Mouse (Mus musculus) MEL (cell line): ENCODE results near the gene Tubd1. TPM values are rescaled to one million over a fixed set of nuclear protein-coding genes. Genes with fewer than 3 reads are reported as not detected.

Source experiments
- DNase-seq: peaks from one replicate; pipeline ENCODE4 v3.0.0; 2011; ENCODE audit warnings: low read depth, low spot score
- H3K27ac ChIP-seq: 2 replicates; pipeline ENCODE4 v1.5.1; 2012; ENCODE audit warnings: low read depth, mild to moderate bottlenecking, control low read depth, low read length, moderate library complexity; ENCODE audit not compliant: control insufficient read depth
- H3K27me3 ChIP-seq, 2 experiments: fragments of 150-350 bp in 1 of 2; sonication (generic) in 1 of 2; 2 replicates each; pipeline ENCODE4 v1.6.1; 2012; ENCODE audit warnings: low read length in 2 of 2, mild to moderate bottlenecking in 2 of 2, improper control_type of control experiment in 1 of 2, moderate library complexity in 1 of 2; ENCODE audit not compliant: insufficient read depth in 2 of 2, control insufficient read depth in 1 of 2
- H3K36me3 ChIP-seq, 2 experiments: 2 replicates each; pipeline ENCODE4 v1.6.1; 2012 to 2014; ENCODE audit warnings: low read length in 2 of 2, improper control_type of control experiment in 1 of 2, inconsistent platforms in 1 of 2, mild to moderate bottlenecking in 1 of 2; ENCODE audit not compliant: insufficient read depth in 2 of 2, control insufficient read depth in 1 of 2
- H3K4me1 ChIP-seq, 2 experiments: fragments of 150-350 bp in 1 of 2; sonication (generic) in 1 of 2; 2 replicates each; pipeline ENCODE4 v1.6.1; 2012; ENCODE audit warnings: low read length in 2 of 2, improper control_type of control experiment in 1 of 2, mild to moderate bottlenecking in 1 of 2; ENCODE audit not compliant: insufficient read depth in 2 of 2, control insufficient read depth in 1 of 2
- H3K4me3 ChIP-seq, 2 experiments: fragments of 150-350 bp in 1 of 2; sonication (generic) in 1 of 2; 2 replicates each; pipeline ENCODE4 v1.5.1; 2012; ENCODE audit warnings: low read depth in 2 of 2, low read length in 2 of 2, mild to moderate bottlenecking in 2 of 2, moderate library complexity in 2 of 2, control low read depth in 1 of 2, improper control_type of control experiment in 1 of 2; ENCODE audit not compliant: control insufficient read depth in 1 of 2, insufficient read depth in 1 of 2
- H3K79me2 ChIP-seq: 2 replicates; pipeline ENCODE4 v1.6.1; 2012; ENCODE audit warnings: mild to moderate bottlenecking, low read length, moderate library complexity; ENCODE audit not compliant: control insufficient read depth, poor library complexity, insufficient read depth
- H3K9ac ChIP-seq: 2 replicates; pipeline ENCODE4 v1.6.1; 2012; ENCODE audit warnings: low read depth, mild to moderate bottlenecking, control low read depth, low read length, moderate library complexity; ENCODE audit not compliant: control insufficient read depth, poor library complexity, severe bottlenecking
- H3K9me3 ChIP-seq: fragments of 150-350 bp; sonication (generic); replicated peaks from 2 replicates; pipeline ENCODE4 v1.6.1; 2012; ENCODE audit warnings: mild to moderate bottlenecking, low read length, improper control_type of control experiment, moderate library complexity; ENCODE audit not compliant: insufficient read depth
- BHLHE40 ChIP-seq: IDR thresholded peaks from 2 replicates; pipeline ENCODE4 v1.6.1; 2012; ENCODE audit warnings: low read depth, mild to moderate bottlenecking, inconsistent platforms, low read length, improper control_type of control experiment, borderline replicate concordance
- CHD1 ChIP-seq: IDR thresholded peaks from 2 replicates; pipeline ENCODE4 v1.6.1; 2012; ENCODE audit warnings: low read depth, mild to moderate bottlenecking, inconsistent platforms, low read length, improper control_type of control experiment
- CHD2 ChIP-seq: IDR thresholded peaks from 2 replicates; pipeline ENCODE4 v1.6.1; 2011; ENCODE audit warnings: low read length, improper control_type of control experiment
- CTCF ChIP-seq, 3 experiments: IDR thresholded peaks in 2 of 3; conservative IDR thresholded peaks in 1 of 3; 2 replicates each; pipeline ENCODE4 v1.5.1; 2011 to 2012; ENCODE audit warnings: low read length in 3 of 3, low read depth in 2 of 3, mild to moderate bottlenecking in 2 of 3, improper control_type of control experiment in 1 of 3, inconsistent platforms in 1 of 3, mixed read lengths in 1 of 3, moderate library complexity in 1 of 3; ENCODE audit not compliant: control insufficient read depth in 1 of 3, insufficient read depth in 1 of 3, poor library complexity in 1 of 3, severe bottlenecking in 1 of 3
- E2F4 ChIP-seq: IDR thresholded peaks from 2 replicates; pipeline ENCODE4 v1.6.1; 2011; ENCODE audit warnings: low read depth, low read length, improper control_type of control experiment, borderline replicate concordance
- EP300 ChIP-seq, 2 experiments: IDR thresholded peaks; 2 replicates each; pipeline ENCODE4 v1.6.1; 2011; ENCODE audit warnings: improper control_type of control experiment in 2 of 2, low read length in 2 of 2, low read depth in 1 of 2, mild to moderate bottlenecking in 1 of 2
- GATA1 ChIP-seq: IDR thresholded peaks from 2 replicates; pipeline ENCODE4 v1.6.1; 2011; ENCODE audit warnings: low read depth, low read length, improper control_type of control experiment
- HCFC1 ChIP-seq: IDR thresholded peaks from 2 replicates; pipeline ENCODE4 v1.6.1; 2012; ENCODE audit warnings: low read depth, mild to moderate bottlenecking, inconsistent platforms, low read length, improper control_type of control experiment, moderate library complexity
- JUND ChIP-seq: IDR thresholded peaks from 2 replicates; pipeline ENCODE4 v1.6.1; 2011; ENCODE audit warnings: low read depth, mild to moderate bottlenecking, improper control_type of control experiment, low read length
- MAFK ChIP-seq: IDR thresholded peaks from 2 replicates; pipeline ENCODE4 v1.6.1; 2011; ENCODE audit warnings: low read depth, mild to moderate bottlenecking, low read length, improper control_type of control experiment, borderline replicate concordance
- MXI1 ChIP-seq: IDR thresholded peaks from 2 replicates; pipeline ENCODE4 v1.6.1; 2011; ENCODE audit warnings: mild to moderate bottlenecking, low read depth, low read length, improper control_type of control experiment
- MYC ChIP-seq: IDR thresholded peaks from 2 replicates; pipeline ENCODE4 v1.6.1; 2011; ENCODE audit warnings: low read depth, mild to moderate bottlenecking, low read length, improper control_type of control experiment, moderate library complexity
- NELFE ChIP-seq: IDR thresholded peaks from 2 replicates; pipeline ENCODE4 v1.6.1; 2011; ENCODE audit warnings: low read depth, low read length, improper control_type of control experiment
- POLR2AphosphoS2 ChIP-seq: IDR thresholded peaks from 2 replicates; pipeline ENCODE4 v1.6.1; 2011; ENCODE audit warnings: low read length, improper control_type of control experiment
- POLR2AphosphoS5 ChIP-seq: IDR thresholded peaks from 2 replicates; pipeline ENCODE4 v1.6.1; 2012; ENCODE audit warnings: low read depth, borderline replicate concordance, mild to moderate bottlenecking, inconsistent platforms, low read length, moderate library complexity, mixed read lengths
- RCOR1 ChIP-seq: IDR thresholded peaks from 2 replicates; pipeline ENCODE4 v1.6.1; 2012; ENCODE audit warnings: low read depth, mild to moderate bottlenecking, inconsistent platforms, low read length, improper control_type of control experiment
- SIN3A ChIP-seq: IDR thresholded peaks from 2 replicates; pipeline ENCODE4 v1.6.1; 2012; ENCODE audit warnings: low read length, improper control_type of control experiment, inconsistent platforms
- SMC3 ChIP-seq: IDR thresholded peaks from 2 replicates; pipeline ENCODE4 v1.6.1; 2011; ENCODE audit warnings: low read depth, low read length, improper control_type of control experiment
- TAL1 ChIP-seq: IDR thresholded peaks from 2 replicates; pipeline ENCODE4 v1.6.1; 2012; ENCODE audit warnings: mild to moderate bottlenecking, inconsistent platforms, low read length, moderate library complexity, mixed read lengths
- TBP ChIP-seq: IDR thresholded peaks from 2 replicates; pipeline ENCODE4 v1.8.0; 2011; ENCODE audit warnings: low read depth, low read length, improper control_type of control experiment
- TCF12 ChIP-seq: IDR thresholded peaks from 2 replicates; pipeline ENCODE4 v1.6.1; 2014; ENCODE audit warnings: low read depth, mild to moderate bottlenecking, inconsistent platforms, low read length, improper control_type of control experiment, moderate library complexity
- USF1 ChIP-seq: IDR thresholded peaks from 2 replicates; pipeline ENCODE4 v1.6.1; 2014; ENCODE audit warnings: low read depth, mild to moderate bottlenecking, inconsistent platforms, low read length, improper control_type of control experiment, moderate library complexity
- ZKSCAN1 ChIP-seq: IDR thresholded peaks from 2 replicates; pipeline ENCODE4 v1.6.1; 2012; ENCODE audit warnings: low read depth, mild to moderate bottlenecking, inconsistent platforms, low read length, improper control_type of control experiment, moderate library complexity
- polyA plus RNA-seq, 2 experiments: library from polyadenylated mRNA; stranded (reverse) in 1 of 2; unstranded in 1 of 2; fragments of >175 nt in 1 of 2; fragments of >200 nt in 1 of 2; gene quantifications; 2 replicates each; pipeline versions ENCODE4 v1.2.1 to v1.2.4; 2012; ENCODE audit warnings: low replicate concordance in 2 of 2, low read depth in 1 of 2; ENCODE audit not compliant: insufficient read length in 2 of 2, insufficient read depth in 1 of 2, missing spikeins in 1 of 2
- total RNA-seq: library from RNA; depleted of rRNA; stranded (reverse); fragments of 300-350 nt; gene quantifications from 2 replicates; pipeline ENCODE4 v1.2.3, GENCODE M21; 2012

The Tubd1 gene
- total and polyA plus RNA-seq, 3 experiments: 14.4 to 23.4 TPM; not detected in 1

- peaks cover 11 to 16% of the 10 kb centered on the region in 2 experiments for H3K4me1 ChIP-seq
Measured at GRCm38 (mm10) chr11:86598154-86598553, 53.4 kb downstream of the Tubd1 start.

DNA sequence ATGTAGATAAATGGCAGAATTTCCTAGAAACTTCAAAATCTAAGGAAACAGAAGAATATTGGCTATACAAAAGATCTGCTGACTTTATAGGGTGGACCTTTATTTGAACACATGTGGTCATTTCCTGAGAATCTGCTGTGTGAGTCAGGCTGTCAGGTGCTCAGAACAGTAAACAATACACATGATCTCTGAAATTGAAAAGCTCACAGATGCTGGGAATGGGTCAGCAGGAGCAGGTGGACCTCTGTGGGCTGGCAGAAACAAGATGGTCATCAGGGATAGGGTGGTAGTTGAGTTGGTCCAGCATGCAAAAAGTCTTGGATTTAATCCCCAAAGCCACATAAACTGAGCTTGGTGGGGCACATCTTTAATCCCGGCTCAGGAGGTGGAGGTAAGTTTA, 53.8 kb downstream of the Tubd1 start:
- TF ChIP-seq SIN3A (no peak), MYC (no peak), CHD2 (no peak), TAL1 (no peak), RCOR1 (no peak), TBP (no peak), ZKSCAN1 (no peak), JUND (no peak), SMC3 (no peak), HCFC1 (no peak), NELFE (no peak), E2F4 (no peak), CHD1 (no peak), TCF12 (no peak), BHLHE40 (no peak), CTCF (IDR thresholded peaks at IDR 0.05 in 2 of 3, conservative IDR thresholded peaks at IDR 0.05 in 1 of 3; ENCODE audit: control insufficient read depth in 1 of 3, insufficient read depth in 1 of 3, low read depth in 2 of 3, low read length in 3 of 3, poor library complexity in 1 of 3, severe bottlenecking in 1 of 3) (no peak), GATA1 (no peak), MXI1 (no peak), POLR2AphosphoS2 (no peak)
- H3K79me2 ChIP-seq: peaks cover 3% of the 10 kb centered on the region
- peaks cover 3 to 20% of the 10 kb centered on the region in 2 experiments for H3K36me3 ChIP-seq
- peaks cover 11 to 14% of the 10 kb centered on the region in 2 experiments for H3K4me1 ChIP-seq
- no peak overlapping the region for H3K9ac ChIP-seq
- H3K27me3 ChIP-seq: no peaks in the 10 kb centered on the region
- DNase-seq: no peak
- no peaks in the 10 kb centered on the region for H3K9me3 ChIP-seq
- no peak overlapping the region for H3K27ac ChIP-seq
- H3K4me3 ChIP-seq: no peak overlapping the region

More at GRCm38 (mm10) chr11:86598154-86598553, 53.4 kb downstream of the Tubd1 start:
- TF ChIP-seq POLR2AphosphoS2 (no peak), POLR2AphosphoS5 (no peak), ZKSCAN1 (no peak), MAFK (no peak), HCFC1 (no peak), USF1 (no peak), CTCF (IDR thresholded peaks at IDR 0.05 in 2 of 3, conservative IDR thresholded peaks at IDR 0.05 in 1 of 3; ENCODE audit: control insufficient read depth in 1 of 3, insufficient read depth in 1 of 3, low read depth in 2 of 3, low read length in 3 of 3, poor library complexity in 1 of 3, severe bottlenecking in 1 of 3) (no peak), BHLHE40 (no peak), CHD2 (no peak), EP300 (IDR thresholded peaks at IDR 0.05; ENCODE audit: low read depth in 1 of 2, low read length in 2 of 2) (no peak), TCF12 (no peak)
- TF ChIP-seq, all 39 proteins: peak for 0
- H3K79me2 ChIP-seq: peaks cover 3% of the 10 kb centered on the region
- no peaks in the 10 kb centered on the region for H3K9me3 ChIP-seq
- no peak overlapping the region for H3K9ac ChIP-seq
- no peaks in the 10 kb centered on the region for H3K27me3 ChIP-seq
- H3K36me3 ChIP-seq: peaks cover 3 to 24% of the 10 kb centered on the region in 2 experiments
- no peak for DNase-seq
- H3K4me3 ChIP-seq: no peak overlapping the region
- H3K27ac ChIP-seq: no peak overlapping the region
